Comparison of ENCODE assay signal across 8 mouse cellular contexts in genomic region chr8:116922060-116922757, GRCm38 (mm10). TPM values are rescaled to one million over a fixed set of nuclear protein-coding genes. Genes with fewer than 3 reads are reported as not detected.
DNase-seq lines count a peak whose midpoint lies in the region; ATAC-seq and TF ChIP-seq lines count a peak whose summit lies in the region.

No protein-coding gene starts in this region.

- H3K9ac ChIP-seq in kidney, embryonic 14.5 days (ENCODE audit: low read depth, low read length): peak overlapping the region; percentile 78
- H3K9ac ChIP-seq in hindbrain, embryonic 11.5 days (ENCODE audit: low read depth, low read length): peak overlapping the region; percentile 57
- peak overlapping the region; percentile 67 for H3K9ac ChIP-seq in midbrain, embryonic 11.5 days (ENCODE audit: low read length)

- no peaks in the 10 kb centered on the region for H3K9me3 ChIP-seq in kidney, embryonic 14.5 days (ENCODE audit: control insufficient read depth, low read length)
- H3K9me3 ChIP-seq in hindbrain, embryonic 11.5 days (ENCODE audit: control insufficient read depth, low read length): no peaks in the 10 kb centered on the region
- no peaks in the 10 kb centered on the region for H3K9me3 ChIP-seq in midbrain, embryonic 11.5 days (ENCODE audit: control insufficient read depth, low read length)

- peaks cover 24% of the 10 kb centered on the region for H3K36me3 ChIP-seq in kidney, embryonic 14.5 days (ENCODE audit: control insufficient read depth, insufficient read depth, low read length)
- H3K36me3 ChIP-seq in hindbrain, embryonic 11.5 days (ENCODE audit: control insufficient read depth, insufficient read depth, low read length): no peaks in the 10 kb centered on the region
- peaks cover 3% of the 10 kb centered on the region; the same call in 1 of the 2 replicates for H3K36me3 ChIP-seq in midbrain, embryonic 11.5 days (ENCODE audit: control insufficient read depth, insufficient read depth, low read length)

- TF ChIP-seq CTCF in bone marrow macrophage, adult 2 months (IDR thresholded peaks at IDR 0.05; ENCODE audit: low read depth, low read length): no peak

- no peak for DNase-seq in kidney, adult 11 months
- DNase-seq in hindbrain, embryonic 11.5 days (ENCODE audit: low spot score): no peak
- DNase-seq in midbrain, embryonic 11.5 days (ENCODE audit: low spot score, missing footprints): no peak
- DNase-seq in adrenal gland, adult 18-20 months (ENCODE audit: low spot score in 2 of 2): no peak
- DNase-seq in urinary bladder, postnatal 36 days (ENCODE audit: low spot score in 2 of 2): no peak
- no peak for DNase-seq in cerebellum, postnatal 25 days

- peak overlapping the region; percentile 90 for H3K4me3 ChIP-seq in kidney, embryonic 14.5 days (ENCODE audit: low read length)
- H3K4me3 ChIP-seq in bone marrow macrophage, adult 2 months (ENCODE audit: insufficient read depth, low read length): peak overlapping the region; percentile 65
- H3K4me3 ChIP-seq in hindbrain, embryonic 11.5 days (ENCODE audit: low read depth, low read length): peak overlapping the region; percentile 79
- peak overlapping the region; percentile 68 for H3K4me3 ChIP-seq in midbrain, embryonic 11.5 days (ENCODE audit: low read depth, low read length)

- H3K4me1 ChIP-seq in kidney, embryonic 14.5 days (ENCODE audit: control insufficient read depth, insufficient read depth, low read length): peaks cover 11% of the 10 kb centered on the region
- H3K4me1 ChIP-seq in bone marrow macrophage, adult 2 months (ENCODE audit: control insufficient read depth, insufficient read depth, low read length): peaks cover 13% of the 10 kb centered on the region
- H3K4me1 ChIP-seq in hindbrain, embryonic 11.5 days (replicated peaks; ENCODE audit: control insufficient read depth, insufficient read depth, low read length): no peaks in the 10 kb centered on the region; the same call in 1 of the 2 replicates
- peaks cover 6% of the 10 kb centered on the region for H3K4me1 ChIP-seq in midbrain, embryonic 11.5 days (ENCODE audit: control insufficient read depth, insufficient read depth, low read length)

- TF ChIP-seq POLR2A in bone marrow macrophage, adult 2 months (IDR thresholded peaks at IDR 0.05; ENCODE audit: borderline replicate concordance, low read depth, low read length): no peak

- H3K27me3 ChIP-seq in kidney, embryonic 14.5 days (ENCODE audit: control insufficient read depth, insufficient read depth, low read length): no peaks in the 10 kb centered on the region
- no peaks in the 10 kb centered on the region for H3K27me3 ChIP-seq in hindbrain, embryonic 11.5 days (ENCODE audit: control insufficient read depth, insufficient read depth, low read length)
- no peaks in the 10 kb centered on the region for H3K27me3 ChIP-seq in midbrain, embryonic 11.5 days (ENCODE audit: control insufficient read depth, insufficient read depth, low read length)

- H3K27ac ChIP-seq in kidney, embryonic 14.5 days (ENCODE audit: low read depth, low read length): peak overlapping the region; percentile 85; the same call in 1 of the 2 replicates
- H3K27ac ChIP-seq in bone marrow macrophage, adult 2 months (ENCODE audit: insufficient read depth, low read depth, low read length): no peak overlapping the region
- H3K27ac ChIP-seq in hindbrain, embryonic 11.5 days (ENCODE audit: low read depth, low read length): no peak overlapping the region
- no peak overlapping the region for H3K27ac ChIP-seq in midbrain, embryonic 11.5 days (ENCODE audit: low read depth, low read length)

- whole genome bisulfite sequencing in kidney, embryonic 14.5 days: 26% methylated on average over 17 of the region's 17 CpGs
- WGBS in hindbrain, embryonic 11.5 days: 35% methylated on average over 17 of the region's 17 CpGs
- 35% methylated on average over 17 of the region's 17 CpGs for WGBS in midbrain, embryonic 11.5 days

- no peak for ATAC-seq in kidney, embryonic 14.5 days (ENCODE audit: low FRiP score, low TSS enrichment)
- no peak for ATAC-seq in hindbrain, embryonic 11.5 days (ENCODE audit: low FRiP score)
- ATAC-seq in midbrain, embryonic 11.5 days (ENCODE audit: low FRiP score): no peak; the same call in 1 of the 2 replicates

- peak overlapping the region; percentile 46 for H3K4me2 ChIP-seq in kidney, embryonic 14.5 days (replicated peaks; ENCODE audit: low read depth, low read length)
- H3K4me2 ChIP-seq in hindbrain, embryonic 11.5 days (replicated peaks; ENCODE audit: low read depth, low read length): peak overlapping the region; percentile 71
- H3K4me2 ChIP-seq in midbrain, embryonic 11.5 days: peak overlapping the region; percentile 54

RNA-seq across cellular contexts. Expression of gene Cenpn, which starts 0.7 kb away (rescaled TPM):
- polyA plus RNA-seq in kidney, embryonic 14.5 days (2014; fragmentation: Nextera tagmentation; extraction: Ambion mirVana): 47.1 and 53.0 TPM in 2 replicates
- 14.0 and 16.1 TPM in 2 replicates for polyA plus RNA-seq in bone marrow macrophage, adult 2 months (2012; ENCODE audit: insufficient read depth, insufficient read length, missing spikeins)
- polyA plus RNA-seq in hindbrain, embryonic 11.5 days (2014; fragmentation: Nextera tagmentation; extraction: Ambion mirVana): 45.8 and 49.2 TPM in 2 replicates
- polyA plus RNA-seq in midbrain, embryonic 11.5 days (2014; fragmentation: Nextera tagmentation; extraction: Ambion mirVana): 53.0 and 54.0 TPM in 2 replicates
- 1 to 10 TPM; 2.6 to 2.7 TPM for total RNA-seq in adrenal gland, adult 18-20 months (2021)

RNA-seq across cellular contexts. Expression of gene Cmc2, which starts 1.0 kb away (rescaled TPM):
- 80.2 and 111 TPM in 2 replicates for polyA plus RNA-seq in kidney, embryonic 14.5 days (2014; fragmentation: Nextera tagmentation; extraction: Ambion mirVana)
- polyA plus RNA-seq in bone marrow macrophage, adult 2 months (2012; ENCODE audit: insufficient read depth, insufficient read length, missing spikeins): 35.8 and 43.9 TPM in 2 replicates
- polyA plus RNA-seq in hindbrain, embryonic 11.5 days (2014; fragmentation: Nextera tagmentation; extraction: Ambion mirVana): 68.6 and 73.8 TPM in 2 replicates
- 77.6 and 79.5 TPM in 2 replicates for polyA plus RNA-seq in midbrain, embryonic 11.5 days (2014; fragmentation: Nextera tagmentation; extraction: Ambion mirVana)
- 10 to 100 TPM; 53.0 to 57.0 TPM for total RNA-seq in adrenal gland, adult 18-20 months (2021)

RNA-seq across cellular contexts. Expression of gene Atmin, which starts 21.0 kb away (rescaled TPM):
- 8.9 and 13.8 TPM in 2 replicates for polyA plus RNA-seq in kidney, embryonic 14.5 days (2014; fragmentation: Nextera tagmentation; extraction: Ambion mirVana)
- polyA plus RNA-seq in bone marrow macrophage, adult 2 months (2012; ENCODE audit: insufficient read depth, insufficient read length, missing spikeins): 15.9 and 18.9 TPM in 2 replicates
- polyA plus RNA-seq in hindbrain, embryonic 11.5 days (2014; fragmentation: Nextera tagmentation; extraction: Ambion mirVana): 15.8 and 18.3 TPM in 2 replicates
- polyA plus RNA-seq in midbrain, embryonic 11.5 days (2014; fragmentation: Nextera tagmentation; extraction: Ambion mirVana): 16.8 and 17.5 TPM in 2 replicates
- 10 to 100 TPM; 24.3 to 25.0 TPM for total RNA-seq in adrenal gland, adult 18-20 months (2021)

RNA-seq across cellular contexts. Expression of gene 1700030J22Rik, which starts 56.5 kb away (rescaled TPM):
- polyA plus RNA-seq in kidney, embryonic 14.5 days (2014; fragmentation: Nextera tagmentation; extraction: Ambion mirVana): 2.5 and 2.7 TPM in 2 replicates
- polyA plus RNA-seq in bone marrow macrophage, adult 2 months (2012; ENCODE audit: insufficient read depth, insufficient read length, missing spikeins): 1.1 and 1.7 TPM in 2 replicates
- polyA plus RNA-seq in hindbrain, embryonic 11.5 days (2014; fragmentation: Nextera tagmentation; extraction: Ambion mirVana): 2.2 and 4.1 TPM in 2 replicates
- 2.7 and 3.8 TPM in 2 replicates for polyA plus RNA-seq in midbrain, embryonic 11.5 days (2014; fragmentation: Nextera tagmentation; extraction: Ambion mirVana)
- total RNA-seq in adrenal gland, adult 18-20 months (2021): 1 to 10 TPM; 1.4 to 1.5 TPM
